Mouse (Mus musculus): ENCODE data around the gene Fam174b.

- TF ChIP-seq CTCF (IDR thresholded peaks at IDR 0.05; ENCODE audit: extremely low read depth, insufficient read length, insufficient replicate concordance, low read depth, low read length) (no peak), POLR2A (IDR thresholded peaks at IDR 0.05; ENCODE audit: low read depth, low read length) (no peak)
These were observed 43.0 kb upstream of the Fam174b start for GRCm38 (mm10) chr7:73697092-73697491.
